Mouse (Mus musculus) adrenal gland, postnatal 4 days (tissue): ENCODE results near the gene Tex29. TPM values are rescaled to one million over a fixed set of nuclear protein-coding genes. Genes with fewer than 3 reads are reported as not detected.
"Not testable (repeated sequence)": the region's sequence is repeated elsewhere in the genome, so short reads cannot be mapped to it uniquely, and the experiment has no call there.

Source experiments
- DNase-seq, 2 experiments: peaks; one replicate each; pipeline ENCODE4 v3.0.0; 2021 to 2022; ENCODE audit warnings: low spot score in 2 of 2, mixed read lengths in 2 of 2
- total RNA-seq, 2 experiments: library from RNA; stranded (reverse); gene quantifications; 2 replicates each; pipeline ENCODE4 v1.2.3; 2021

The Tex29 gene
- total RNA-seq, 2 experiments from 2014 or later, result not detected

- no peak for DNase-seq
Measured at GRCm38 (mm10) chr8:11831174-11831573, 9.1 kb upstream of the Tex29 start.

GRCm38 (mm10) chr8:11831939-11832338, 8.3 kb upstream of the Tex29 start:
- no peak for DNase-seq

GRCm38 (mm10) chr8:11833157-11833556, 7.1 kb upstream of the Tex29 start:
- no peak for DNase-seq

DNA sequence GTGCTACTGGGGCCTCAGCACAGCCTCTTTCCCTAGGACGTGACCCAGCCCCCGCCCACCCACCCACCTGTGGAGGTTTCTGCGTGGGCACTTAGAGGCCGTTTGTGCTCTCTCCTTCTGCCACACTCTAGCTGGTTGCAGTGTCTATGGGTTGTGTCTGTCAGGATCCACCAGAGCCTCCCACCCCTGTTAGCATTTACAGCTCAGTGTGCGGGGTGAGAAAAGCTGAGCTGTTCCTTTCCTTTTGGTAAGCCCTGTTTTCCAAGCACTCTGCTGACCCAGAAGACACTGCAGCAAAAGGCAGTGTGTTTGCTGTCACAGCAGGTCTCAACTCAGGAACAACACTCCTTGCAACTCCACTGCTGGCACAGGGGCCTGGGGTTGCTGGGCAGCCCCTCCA, 6.1 kb upstream of the Tex29 start:
- DNase-seq, result no peak

DNA sequence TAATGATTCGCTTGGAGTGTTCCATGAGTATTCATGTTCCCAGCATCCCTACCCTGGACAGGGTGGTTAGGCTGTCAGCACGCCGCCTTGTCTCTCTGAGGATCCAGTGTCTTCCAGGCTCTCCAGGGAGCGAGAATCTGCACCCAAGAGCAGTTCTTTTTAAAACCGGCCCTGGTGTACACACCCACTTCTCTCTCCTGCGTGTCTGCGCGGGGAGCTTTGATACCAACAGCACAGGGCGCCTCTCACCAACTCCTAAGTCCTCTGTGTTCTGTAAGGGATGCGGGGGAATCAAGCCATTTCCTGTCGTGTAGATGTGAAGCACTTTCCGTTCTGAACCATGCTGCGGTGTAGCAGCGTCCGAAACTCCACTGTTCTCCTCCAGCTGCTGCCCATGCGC, 5.6 kb upstream of the Tex29 start:
- DNase-seq, result no peak

DNA sequence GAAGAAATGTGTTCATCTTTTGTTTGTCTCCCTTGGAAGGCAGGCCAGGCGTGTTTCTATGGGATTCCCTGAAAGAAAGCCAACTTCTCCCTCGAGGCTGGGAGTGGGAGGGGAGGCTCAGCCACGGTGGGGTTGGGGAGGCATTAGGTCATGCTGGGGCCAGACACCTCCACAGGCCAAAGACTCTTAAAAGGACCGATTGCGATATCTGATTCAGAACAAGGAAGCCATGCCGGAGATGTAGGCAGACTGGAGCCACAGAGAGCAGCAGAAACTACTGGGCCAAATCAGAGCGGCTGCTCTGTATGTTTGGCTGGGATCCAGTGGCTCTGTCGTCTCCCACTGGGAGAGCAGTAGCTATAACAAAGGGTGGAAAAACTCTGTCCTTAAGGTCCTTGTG, 1.3 kb downstream of the Tex29 start:
- DNase-seq, result no peak

DNA sequence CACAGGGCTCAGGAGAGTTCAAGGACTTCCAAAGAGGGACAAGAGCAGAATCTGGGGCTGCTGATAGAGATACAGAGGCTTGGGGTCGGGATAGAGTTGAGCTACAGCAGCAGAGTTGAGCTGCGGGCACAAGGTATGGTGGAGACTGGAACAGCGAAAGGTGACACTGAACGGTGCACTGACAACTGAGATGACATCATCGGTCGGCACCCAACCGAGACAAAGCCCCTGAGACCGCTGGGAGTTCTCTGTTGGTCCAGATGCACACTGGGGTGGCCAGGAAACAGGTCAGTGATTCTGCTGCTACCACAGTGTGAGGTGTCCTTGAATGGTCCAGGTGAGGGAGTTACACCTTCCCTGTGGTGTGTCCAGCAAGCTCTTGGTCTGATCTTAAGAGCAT, 2.5 kb downstream of the Tex29 start:
- DNase-seq, result no peak

DNA sequence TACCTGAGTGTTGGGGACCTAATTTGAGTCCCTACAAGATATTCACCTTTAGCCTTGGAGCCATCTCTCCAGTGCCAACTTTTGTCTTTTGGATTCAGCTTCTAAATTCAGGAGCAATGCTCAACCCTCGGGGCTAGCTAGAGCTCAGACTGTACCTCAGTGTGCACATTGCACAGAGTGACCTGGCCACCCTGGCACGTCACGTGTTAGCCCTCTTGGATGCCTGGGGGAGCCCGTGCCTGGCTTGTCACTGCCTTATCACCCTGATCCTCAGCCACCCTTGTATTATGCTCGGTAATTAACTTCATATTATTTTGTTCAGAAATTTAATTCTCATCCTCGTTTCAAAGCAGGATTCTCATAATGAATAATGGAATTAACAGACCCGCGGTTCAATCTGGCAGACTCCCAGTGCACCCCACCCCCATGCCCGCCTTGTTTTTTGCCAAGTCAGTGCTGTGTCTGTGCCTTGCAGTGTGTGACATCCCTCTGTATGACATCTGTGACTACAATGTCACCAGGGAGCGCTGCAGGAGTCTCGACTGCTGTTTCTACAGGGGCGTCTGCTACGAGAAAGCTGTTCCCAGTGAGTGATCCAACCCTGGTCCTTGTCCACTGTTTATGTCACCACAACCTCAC, 3.5 kb downstream of the Tex29 start:
- no peak for DNase-seq

DNA sequence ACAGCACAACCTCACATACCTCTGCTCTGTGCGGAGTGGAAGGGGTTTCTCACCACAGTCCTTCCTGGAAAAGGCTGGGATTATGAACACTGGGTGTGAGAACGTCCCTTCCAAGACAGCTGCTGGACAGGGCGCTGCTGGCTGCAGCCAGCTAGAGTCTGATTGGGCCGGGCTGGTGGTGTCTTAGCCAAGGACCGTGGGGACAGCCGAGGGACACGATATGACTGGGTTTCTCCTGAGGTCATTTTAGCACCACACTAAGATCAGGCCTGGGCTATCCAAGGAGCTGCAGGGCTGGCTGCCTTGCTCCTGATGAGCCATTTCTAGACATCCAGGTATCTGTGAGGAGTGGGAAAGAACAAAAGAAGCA, 4.0 kb downstream of the Tex29 start:
- no peak for DNase-seq

GRCm38 (mm10) chr8:11846807-11847206, 6.5 kb downstream of the Tex29 start:
- DNase-seq, result no peak

GRCm38 (mm10) chr8:11867832-11868231, 27.6 kb downstream of the Tex29 start:
- no peak for DNase-seq

DNA sequence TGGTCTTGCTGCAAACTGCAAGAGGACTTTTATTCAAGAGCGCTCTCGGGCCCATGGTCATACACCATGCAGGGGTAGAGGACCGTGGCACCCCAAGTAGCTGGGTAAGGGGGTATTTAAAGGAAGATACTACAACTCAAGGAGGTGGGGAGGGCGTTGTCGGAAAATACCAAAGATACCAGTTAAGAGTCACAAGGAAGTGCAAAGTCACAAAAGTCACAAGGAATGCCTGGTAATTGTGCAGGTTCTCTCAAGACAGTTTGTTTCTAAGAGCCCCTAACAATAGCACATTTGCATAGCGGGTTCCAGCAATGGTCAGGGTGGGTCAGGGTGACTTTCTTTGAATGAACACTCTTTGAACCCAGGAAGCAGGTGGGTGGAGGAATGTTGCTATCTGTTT, 34.0 kb downstream of the Tex29 start:
- not testable (repeated sequence) for DNase-seq

- no peak for DNase-seq
Measured at GRCm38 (mm10) chr8:11884646-11885045, 44.4 kb downstream of the Tex29 start.

DNA sequence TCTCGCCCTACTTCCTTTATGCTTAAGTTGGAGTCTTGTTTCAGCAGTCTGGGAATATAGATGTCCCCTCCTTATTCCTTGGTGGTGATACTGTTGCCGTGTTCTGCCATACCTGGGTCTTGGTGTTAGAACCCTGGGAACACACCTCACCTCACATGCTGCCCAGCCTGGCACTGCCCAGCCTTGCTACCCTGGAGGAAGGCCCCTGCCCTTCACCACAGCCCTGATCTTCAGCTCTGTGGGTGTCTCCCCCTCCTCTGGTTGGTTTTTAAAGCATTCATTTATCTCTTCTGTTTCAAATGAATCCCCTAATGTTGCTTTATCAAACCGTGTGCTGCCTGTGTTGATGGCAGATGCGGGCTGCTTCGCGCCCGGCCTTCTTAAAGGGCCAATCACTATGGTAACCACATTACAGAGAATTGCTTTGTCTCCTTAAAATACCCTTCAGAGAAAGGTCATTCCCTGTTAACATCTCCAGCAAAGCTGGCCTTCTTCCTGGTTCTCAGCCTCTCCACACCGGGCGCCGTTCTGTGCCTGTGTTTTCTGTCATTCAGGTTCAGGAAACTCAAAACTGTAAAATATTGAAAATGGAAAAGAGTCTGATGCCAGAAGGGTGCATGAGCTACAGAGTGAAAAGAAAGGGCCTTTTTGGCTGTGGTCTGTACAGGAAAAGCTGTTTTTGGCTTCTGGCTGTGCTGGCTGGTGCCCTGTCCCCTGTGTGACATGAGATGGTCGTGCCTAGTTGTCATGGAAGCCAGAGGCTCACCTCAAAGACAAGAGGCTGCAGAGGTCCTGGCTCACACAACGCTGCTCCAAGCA, 45.8 kb downstream of the Tex29 start:
- no peak for DNase-seq

DNA sequence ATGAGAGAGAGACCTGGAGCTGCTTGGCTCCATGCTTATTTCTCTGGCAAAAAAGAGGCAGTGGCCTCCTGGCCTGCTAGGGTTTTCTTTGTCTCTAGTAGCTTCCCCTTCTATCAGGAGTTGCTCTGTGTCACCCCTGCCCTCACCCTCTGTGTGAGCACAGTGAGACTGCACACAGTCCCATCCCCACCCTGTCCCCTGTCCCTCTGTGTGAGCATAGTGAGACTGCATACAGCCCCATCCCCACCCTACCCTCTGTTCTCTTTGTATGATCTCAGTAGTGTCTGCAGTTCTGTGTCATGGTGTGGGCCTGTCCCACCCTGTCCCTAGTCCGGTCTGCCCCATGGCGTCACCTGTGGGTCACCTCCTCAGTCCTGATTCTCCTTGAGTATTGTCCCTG, 46.5 kb downstream of the Tex29 start:
- DNase-seq, result no peak

GRCm38 (mm10) chr8:11889156-11890018, 49.1 kb downstream of the Tex29 start:
- no peak for DNase-seq

GRCm38 (mm10) chr8:11892756-11893155, 52.5 kb downstream of the Tex29 start:
- DNase-seq, result no peak

DNA sequence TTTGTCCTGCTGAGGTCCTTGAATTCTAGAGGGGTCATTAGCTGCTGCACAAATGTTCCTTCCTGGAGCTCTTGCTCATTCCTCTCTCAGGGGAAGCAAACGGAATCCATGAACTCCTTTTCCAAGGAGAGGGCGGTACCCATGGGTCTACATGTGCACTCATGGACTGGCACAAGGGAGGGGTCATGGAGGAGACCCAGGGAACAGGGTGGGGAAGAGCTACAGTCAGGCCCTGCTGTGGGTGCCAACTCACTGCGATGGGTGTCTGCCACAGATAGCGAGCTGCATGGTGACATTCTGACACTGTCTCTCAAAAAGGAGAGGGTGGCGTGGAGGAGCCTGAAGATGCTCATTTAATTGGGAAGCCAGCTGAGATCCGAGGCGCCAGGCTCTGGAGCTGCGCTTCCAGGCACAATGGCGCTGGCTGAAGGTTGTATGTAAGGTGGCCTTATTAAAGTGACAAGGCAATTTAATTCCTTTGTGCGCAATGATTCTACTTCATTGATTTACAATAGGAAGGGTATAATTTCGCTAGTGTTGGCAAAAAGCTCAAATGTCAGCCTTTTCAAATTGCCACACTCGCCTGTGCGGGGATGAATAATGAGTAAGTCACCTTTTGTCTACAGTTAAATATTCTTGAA, 55.9 kb downstream of the Tex29 start:
- no peak for DNase-seq

- no peak for DNase-seq
Measured at GRCm38 (mm10) chr8:11896677-11897076, 56.4 kb downstream of the Tex29 start.

GRCm38 (mm10) chr8:11898814-11899213, 58.5 kb downstream of the Tex29 start:
- no peak for DNase-seq
